Mouse (Mus musculus) MEL (cell line): Measurements from ENCODE around the gene Ascl4. TPM values are rescaled to one million over a fixed set of nuclear protein-coding genes. Genes with fewer than 3 reads are reported as not detected.

Experiments used
- DNase-seq: peaks from one replicate; pipeline ENCODE4 v3.0.0; 2011; ENCODE audit warnings: low read depth, low spot score
- H3K27ac ChIP-seq: 2 replicates; pipeline ENCODE4 v1.5.1; 2012; ENCODE audit warnings: low read depth, mild to moderate bottlenecking, control low read depth, low read length, moderate library complexity; ENCODE audit not compliant: control insufficient read depth
- H3K27me3 ChIP-seq, 2 experiments: fragments of 150-350 bp in 1 of 2; sonication (generic) in 1 of 2; 2 replicates each; pipeline ENCODE4 v1.6.1; 2012; ENCODE audit warnings: low read length in 2 of 2, mild to moderate bottlenecking in 2 of 2, improper control_type of control experiment in 1 of 2, moderate library complexity in 1 of 2; ENCODE audit not compliant: insufficient read depth in 2 of 2, control insufficient read depth in 1 of 2
- H3K36me3 ChIP-seq, 2 experiments: 2 replicates each; pipeline ENCODE4 v1.6.1; 2012 to 2014; ENCODE audit warnings: low read length in 2 of 2, improper control_type of control experiment in 1 of 2, inconsistent platforms in 1 of 2, mild to moderate bottlenecking in 1 of 2; ENCODE audit not compliant: insufficient read depth in 2 of 2, control insufficient read depth in 1 of 2
- H3K4me1 ChIP-seq, 2 experiments: fragments of 150-350 bp in 1 of 2; sonication (generic) in 1 of 2; 2 replicates each; pipeline ENCODE4 v1.6.1; 2012; ENCODE audit warnings: low read length in 2 of 2, improper control_type of control experiment in 1 of 2, mild to moderate bottlenecking in 1 of 2; ENCODE audit not compliant: insufficient read depth in 2 of 2, control insufficient read depth in 1 of 2
- H3K4me3 ChIP-seq, 2 experiments: fragments of 150-350 bp in 1 of 2; sonication (generic) in 1 of 2; 2 replicates each; pipeline ENCODE4 v1.5.1; 2012; ENCODE audit warnings: low read depth in 2 of 2, low read length in 2 of 2, mild to moderate bottlenecking in 2 of 2, moderate library complexity in 2 of 2, control low read depth in 1 of 2, improper control_type of control experiment in 1 of 2; ENCODE audit not compliant: control insufficient read depth in 1 of 2, insufficient read depth in 1 of 2
- H3K79me2 ChIP-seq: 2 replicates; pipeline ENCODE4 v1.6.1; 2012; ENCODE audit warnings: mild to moderate bottlenecking, low read length, moderate library complexity; ENCODE audit not compliant: control insufficient read depth, poor library complexity, insufficient read depth
- H3K9ac ChIP-seq: 2 replicates; pipeline ENCODE4 v1.6.1; 2012; ENCODE audit warnings: low read depth, mild to moderate bottlenecking, control low read depth, low read length, moderate library complexity; ENCODE audit not compliant: control insufficient read depth, poor library complexity, severe bottlenecking
- H3K9me3 ChIP-seq: fragments of 150-350 bp; sonication (generic); replicated peaks from 2 replicates; pipeline ENCODE4 v1.6.1; 2012; ENCODE audit warnings: mild to moderate bottlenecking, low read length, improper control_type of control experiment, moderate library complexity; ENCODE audit not compliant: insufficient read depth
- BHLHE40 ChIP-seq: IDR thresholded peaks from 2 replicates; pipeline ENCODE4 v1.6.1; 2012; ENCODE audit warnings: low read depth, mild to moderate bottlenecking, inconsistent platforms, low read length, improper control_type of control experiment, borderline replicate concordance
- CHD2 ChIP-seq: IDR thresholded peaks from 2 replicates; pipeline ENCODE4 v1.6.1; 2011; ENCODE audit warnings: low read length, improper control_type of control experiment
- E2F4 ChIP-seq: IDR thresholded peaks from 2 replicates; pipeline ENCODE4 v1.6.1; 2011; ENCODE audit warnings: low read depth, low read length, improper control_type of control experiment, borderline replicate concordance
- ELF1 ChIP-seq: IDR thresholded peaks from 2 replicates; pipeline ENCODE4 v1.6.1; 2014; ENCODE audit warnings: low read depth, mild to moderate bottlenecking, inconsistent platforms, low read length, improper control_type of control experiment, moderate library complexity
- EP300 ChIP-seq, 2 experiments: IDR thresholded peaks; 2 replicates each; pipeline ENCODE4 v1.6.1; 2011; ENCODE audit warnings: improper control_type of control experiment in 2 of 2, low read length in 2 of 2, low read depth in 1 of 2, mild to moderate bottlenecking in 1 of 2
- MAFK ChIP-seq: IDR thresholded peaks from 2 replicates; pipeline ENCODE4 v1.6.1; 2011; ENCODE audit warnings: low read depth, mild to moderate bottlenecking, low read length, improper control_type of control experiment, borderline replicate concordance
- MEF2A ChIP-seq: IDR thresholded peaks from 2 replicates; pipeline ENCODE4 v1.6.1; 2014; ENCODE audit warnings: low read depth, mild to moderate bottlenecking, inconsistent platforms, low read length, improper control_type of control experiment; ENCODE audit not compliant: poor library complexity, insufficient replicate concordance, severe bottlenecking; ENCODE audit errors: extremely low read depth
- MYB ChIP-seq: IDR thresholded peaks from 2 replicates; pipeline ENCODE4 v1.6.1; 2011; ENCODE audit warnings: mild to moderate bottlenecking, low read depth, low read length, improper control_type of control experiment
- MYC ChIP-seq: IDR thresholded peaks from 2 replicates; pipeline ENCODE4 v1.6.1; 2011; ENCODE audit warnings: low read depth, mild to moderate bottlenecking, low read length, improper control_type of control experiment, moderate library complexity
- NRF1 ChIP-seq: IDR thresholded peaks from 2 replicates; pipeline ENCODE4 v1.6.1; 2014; ENCODE audit warnings: low read depth, mild to moderate bottlenecking, inconsistent platforms, low read length, improper control_type of control experiment, moderate library complexity; ENCODE audit not compliant: poor library complexity, insufficient read depth, severe bottlenecking
- POLR2A ChIP-seq, 2 experiments: IDR thresholded peaks; 2 replicates each; pipeline ENCODE4 v1.6.1; 2011 to 2012; ENCODE audit warnings: low read length in 2 of 2, mild to moderate bottlenecking in 2 of 2, control low read depth in 1 of 2, improper control_type of control experiment in 1 of 2, low read depth in 1 of 2, moderate library complexity in 1 of 2; ENCODE audit not compliant: control insufficient read depth in 1 of 2, insufficient read depth in 1 of 2, poor library complexity in 1 of 2
- POLR2AphosphoS2 ChIP-seq: IDR thresholded peaks from 2 replicates; pipeline ENCODE4 v1.6.1; 2011; ENCODE audit warnings: low read length, improper control_type of control experiment
- RCOR1 ChIP-seq: IDR thresholded peaks from 2 replicates; pipeline ENCODE4 v1.6.1; 2012; ENCODE audit warnings: low read depth, mild to moderate bottlenecking, inconsistent platforms, low read length, improper control_type of control experiment
- SIN3A ChIP-seq: IDR thresholded peaks from 2 replicates; pipeline ENCODE4 v1.6.1; 2012; ENCODE audit warnings: low read length, improper control_type of control experiment, inconsistent platforms
- TAL1 ChIP-seq: IDR thresholded peaks from 2 replicates; pipeline ENCODE4 v1.6.1; 2012; ENCODE audit warnings: mild to moderate bottlenecking, inconsistent platforms, low read length, moderate library complexity, mixed read lengths
- TBP ChIP-seq: IDR thresholded peaks from 2 replicates; pipeline ENCODE4 v1.8.0; 2011; ENCODE audit warnings: low read depth, low read length, improper control_type of control experiment
- TCF12 ChIP-seq: IDR thresholded peaks from 2 replicates; pipeline ENCODE4 v1.6.1; 2014; ENCODE audit warnings: low read depth, mild to moderate bottlenecking, inconsistent platforms, low read length, improper control_type of control experiment, moderate library complexity
- USF1 ChIP-seq: IDR thresholded peaks from 2 replicates; pipeline ENCODE4 v1.6.1; 2014; ENCODE audit warnings: low read depth, mild to moderate bottlenecking, inconsistent platforms, low read length, improper control_type of control experiment, moderate library complexity
- USF2 ChIP-seq, 2 experiments: IDR thresholded peaks; 2 replicates each; pipeline ENCODE4 v1.6.1; 2011 to 2012; ENCODE audit warnings: improper control_type of control experiment in 2 of 2, low read length in 2 of 2, borderline replicate concordance in 1 of 2, inconsistent platforms in 1 of 2, low read depth in 1 of 2, mild to moderate bottlenecking in 1 of 2; ENCODE audit not compliant: insufficient read depth in 1 of 2
- ZC3H11A ChIP-seq: IDR thresholded peaks from 2 replicates; pipeline ENCODE4 v1.6.1; 2012; ENCODE audit warnings: low read depth, mild to moderate bottlenecking, inconsistent platforms, low read length, improper control_type of control experiment
- ZKSCAN1 ChIP-seq: IDR thresholded peaks from 2 replicates; pipeline ENCODE4 v1.6.1; 2012; ENCODE audit warnings: low read depth, mild to moderate bottlenecking, inconsistent platforms, low read length, improper control_type of control experiment, moderate library complexity
- polyA plus RNA-seq, 2 experiments: library from polyadenylated mRNA; stranded (reverse) in 1 of 2; unstranded in 1 of 2; fragments of >175 nt in 1 of 2; fragments of >200 nt in 1 of 2; gene quantifications; 2 replicates each; pipeline versions ENCODE4 v1.2.1 to v1.2.4; 2012; ENCODE audit warnings: low replicate concordance in 2 of 2, low read depth in 1 of 2; ENCODE audit not compliant: insufficient read length in 2 of 2, insufficient read depth in 1 of 2, missing spikeins in 1 of 2
- total RNA-seq: library from RNA; depleted of rRNA; stranded (reverse); fragments of 300-350 nt; gene quantifications from 2 replicates; pipeline ENCODE4 v1.2.3, GENCODE M21; 2012

The Ascl4 gene
- total and polyA plus RNA-seq, 3 experiments = not detected

- Histone ChIP-seq H3K4me3 (no peak overlapping the region), H3K9me3 (no peaks in the 10 kb centered on the region), H3K27ac (no peak overlapping the region), H3K9ac (no peak overlapping the region), H3K79me2 (no peaks in the 10 kb centered on the region), H3K36me3 (no peaks in the 10 kb centered on the region), H3K27me3 (peaks cover 0 to 1% of the 10 kb centered on the region in 2 experiments; a peak in 2 of 4 replicates), H3K4me1 (no peaks in the 10 kb centered on the region)
- TF ChIP-seq ZKSCAN1 (no peak), POLR2AphosphoS2 (no peak), MYB (no peak), POLR2A (IDR thresholded peaks at IDR 0.05; ENCODE audit: control insufficient read depth in 1 of 2, insufficient read depth in 1 of 2, low read depth in 1 of 2, low read length in 2 of 2, poor library complexity in 1 of 2) (no peak), SIN3A (no peak), EP300 (IDR thresholded peaks at IDR 0.05; ENCODE audit: low read depth in 1 of 2, low read length in 2 of 2) (no peak), MYC (no peak), MEF2A (no peak), BHLHE40 (no peak), ELF1 (no peak), NRF1 (no peak), TBP (no peak), TAL1 (no peak), USF1 (no peak), E2F4 (no peak), RCOR1 (no peak), CHD2 (no peak), TCF12 (no peak)
- no peak for DNase-seq
Measured at GRCm38 (mm10) chr10:85929208-85929591, 1.7 kb downstream of the Ascl4 start.

- DNase-seq = no peak
- no peaks in the 10 kb centered on the region for H3K79me2 ChIP-seq
- peaks cover 0 to 1% of the 10 kb centered on the region in 2 experiments; a peak in 2 of 4 replicates for H3K27me3 ChIP-seq
- H3K27ac ChIP-seq = no peak overlapping the region
- H3K4me1 ChIP-seq = no peaks in the 10 kb centered on the region
- H3K4me3 ChIP-seq = no peak overlapping the region
- no peak for TF ChIP-seq E2F4
- TF ChIP-seq USF2 (IDR thresholded peaks at IDR 0.05; ENCODE audit: borderline replicate concordance in 1 of 2, insufficient read depth in 1 of 2, low read depth in 1 of 2, low read length in 2 of 2) = no peak
- TF ChIP-seq MAFK = no peak
- TF ChIP-seq CHD2 = no peak
- no peak for TF ChIP-seq ZC3H11A
- no peak for TF ChIP-seq MEF2A
- H3K9me3 ChIP-seq = no peaks in the 10 kb centered on the region
- no peaks in the 10 kb centered on the region for H3K36me3 ChIP-seq
- H3K9ac ChIP-seq = no peak overlapping the region
Measured at GRCm38 (mm10) chr10:85929962-85930361, 2.5 kb downstream of the Ascl4 start.
